Mouse (Mus musculus) heart, postnatal 0 days (tissue): Measurements from ENCODE around the gene Plekhh2. TPM values are rescaled to one million over a fixed set of nuclear protein-coding genes. Genes with fewer than 3 reads are reported as not detected.
A peak's percentile ranks its signal among the peaks of the same experiment; 100 is the strongest.

Experiments used
- ATAC-seq: fragments of 200-750 bp; cut with Nextera tagmentation; 2 replicates; pipeline ENCODE4 v1.8.0; 2017; ENCODE audit warnings: low read depth, moderate number of reproducible peaks, moderate library complexity; ENCODE audit not compliant: insufficient read depth
- DNase-seq: peaks from one replicate; pipeline ENCODE4 v3.0.0-alpha.2; 2016; ENCODE audit warnings: low spot score
- H3K27ac ChIP-seq: fragments of 300-500 bp; sonication (generic); 2 replicates; pipeline ENCODE4 v1.5.1; 2014; ENCODE audit warnings: low read depth, mild to moderate bottlenecking
- H3K27me3 ChIP-seq: fragments of 300-500 bp; sonication (generic); 2 replicates; pipeline ENCODE4 v1.6.1; 2014; ENCODE audit warnings: low read length, mixed read lengths; ENCODE audit not compliant: control insufficient read depth, insufficient read depth
- H3K36me3 ChIP-seq: fragments of 300-500 bp; sonication (generic); replicated peaks from 2 replicates; pipeline ENCODE4 v1.6.1; 2014; ENCODE audit warnings: low read length, mixed read lengths; ENCODE audit not compliant: control insufficient read depth, insufficient read depth
- H3K4me1 ChIP-seq: fragments of 300-500 bp; sonication (generic); 2 replicates; pipeline ENCODE4 v1.6.1; 2014; ENCODE audit warnings: antibody characterized with exemption; ENCODE audit not compliant: control insufficient read depth, insufficient read depth
- H3K4me2 ChIP-seq: fragments of 300-500 bp; sonication (generic); 2 replicates; pipeline ENCODE4 v1.6.1; 2014; ENCODE audit warnings: low read depth, mild to moderate bottlenecking, low read length, moderate library complexity
- H3K4me3 ChIP-seq: fragments of 300-500 bp; sonication (generic); 2 replicates; pipeline ENCODE4 v1.5.1; 2014; ENCODE audit warnings: low read depth, low read length
- H3K9ac ChIP-seq: fragments of 300-500 bp; sonication (generic); replicated peaks from 2 replicates; pipeline ENCODE4 v1.6.1; 2014; ENCODE audit warnings: low read depth, low read length, mixed read lengths
- H3K9me3 ChIP-seq: fragments of 300-500 bp; sonication (generic); replicated peaks from 2 replicates; pipeline ENCODE4 v1.6.1; 2016; ENCODE audit warnings: low read length; ENCODE audit not compliant: control insufficient read depth
- CTCF ChIP-seq: IDR thresholded peaks from 2 replicates; pipeline ENCODE4 v1.5.1; 2016; ENCODE audit warnings: antibody characterized with exemption, control low read depth, low read depth
- EP300 ChIP-seq: IDR thresholded peaks from 2 replicates; pipeline ENCODE4 v1.6.1; 2016; ENCODE audit warnings: antibody characterized with exemption, low read depth
- WGBS: fragments of 180-500 bp; shearing (Covaris S2); extraction: QIAGEN DNeasy Blood & Tissue Kit; methylation state at CpG from one replicate; pipeline ENCODE4 v1.1.7; 2014; 5-methylcytosine and 5-hydroxymethylcytosine counted together
- polyA plus RNA-seq: library from polyadenylated mRNA; unstranded; fragments of >200 nt; fragmentation: Nextera tagmentation; extraction: Ambion mirVana; gene quantifications from 2 replicates; pipeline ENCODE4 v1.2.1, GENCODE M21; 2015
- total RNA-seq: library from RNA; depleted of rRNA; stranded (reverse); fragments of >200 nt; gene quantifications from 2 replicates; pipeline ENCODE4 v1.2.3, GENCODE M21; 2014; ENCODE audit warnings: low replicate concordance

Gene Plekhh2
- total and polyA plus RNA-seq, 2 experiments from 2014 or later: 0.68 to 1.6 TPM

GRCm38 (mm10) chr17:84597859-84598258, 86.2 kb downstream of the Plekhh2 start:
- Histone ChIP-seq H3K27ac (no peak overlapping the region), H3K4me1 (peaks cover under 1% of the 10 kb centered on the region; the same call in 1 of the 2 replicates), H3K36me3 (no peaks in the 10 kb centered on the region), H3K27me3 (no peaks in the 10 kb centered on the region), H3K4me3 (no peak overlapping the region), H3K9me3 (no peaks in the 10 kb centered on the region), H3K4me2 (no peak overlapping the region), H3K9ac (no peak overlapping the region)
- DNase-seq (no peak), ATAC-seq (no peak)
- TF ChIP-seq CTCF (no peak), EP300 (no peak)
- WGBS: 86% methylated on average over 12 of the region's 12 CpGs

GRCm38 (mm10) chr17:84598928-84599327, 87.2 kb downstream of the Plekhh2 start:
- H3K4me1 ChIP-seq: peaks cover 3% of the 10 kb centered on the region; the same call in 1 of the 2 replicates
- no peaks in the 10 kb centered on the region for H3K9me3 ChIP-seq
- ATAC-seq (no peak), DNase-seq (no peak)
- 93% methylated on average over 7 of the region's 7 CpGs for WGBS
- no peak overlapping the region for H3K9ac ChIP-seq
- no peaks in the 10 kb centered on the region for H3K36me3 ChIP-seq
- H3K4me3 ChIP-seq: no peak overlapping the region
- H3K27me3 ChIP-seq: no peaks in the 10 kb centered on the region
- TF ChIP-seq EP300: no peak
- TF ChIP-seq CTCF: no peak
- no peak overlapping the region for H3K4me2 ChIP-seq
- no peak overlapping the region for H3K27ac ChIP-seq

- TF ChIP-seq EP300 (no peak), CTCF (no peak)
Measured at GRCm38 (mm10) chr17:84600051-84600983, 88.6 kb downstream of the Plekhh2 start.

GRCm38 (mm10) chr17:84601805-84602204, 90.1 kb downstream of the Plekhh2 start:
- Histone ChIP-seq H3K9ac (no peak overlapping the region), H3K36me3 (no peaks in the 10 kb centered on the region), H3K27me3 (no peaks in the 10 kb centered on the region), H3K27ac (no peak overlapping the region), H3K4me3 (no peak overlapping the region), H3K4me1 (peaks cover 3% of the 10 kb centered on the region; the same call in 1 of the 2 replicates), H3K9me3 (no peaks in the 10 kb centered on the region), H3K4me2 (no peak overlapping the region)
- WGBS: 89% methylated on average over 5 of the region's 5 CpGs
- ATAC-seq (no peak), DNase-seq (no peak)
- TF ChIP-seq CTCF (no peak), EP300 (no peak)

More at GRCm38 (mm10) chr17:84600051-84600983, 88.6 kb downstream of the Plekhh2 start:
- ATAC-seq: no peak
- no peaks in the 10 kb centered on the region for H3K36me3 ChIP-seq
- H3K4me2 ChIP-seq: no peak overlapping the region
- H3K4me3 ChIP-seq: no peak overlapping the region
- no peak overlapping the region for H3K9ac ChIP-seq
- 77% methylated on average over 9 of the region's 9 CpGs for WGBS
- H3K9me3 ChIP-seq: no peaks in the 10 kb centered on the region
- H3K4me1 ChIP-seq: peaks cover 3% of the 10 kb centered on the region; the same call in 1 of the 2 replicates
- H3K27ac ChIP-seq: no peak overlapping the region
- no peak for DNase-seq
- no peaks in the 10 kb centered on the region for H3K27me3 ChIP-seq

- TF ChIP-seq EP300 (no peak), CTCF (no peak)
- Histone ChIP-seq H3K36me3 (no peaks in the 10 kb centered on the region), H3K9me3 (no peaks in the 10 kb centered on the region), H3K4me3 (no peak overlapping the region), H3K4me1 (peaks cover 3% of the 10 kb centered on the region; the same call in 1 of the 2 replicates), H3K27ac (no peak overlapping the region; the same call in 1 of the 2 replicates), H3K27me3 (no peaks in the 10 kb centered on the region), H3K4me2 (no peak overlapping the region), H3K9ac (no peak overlapping the region)
- WGBS: 25% methylated on average over 9 of the region's 9 CpGs
- DNase-seq (peak; percentile 64), ATAC-seq (peak; percentile 69)
Measured at GRCm38 (mm10) chr17:84603202-84603627, 91.5 kb downstream of the Plekhh2 start.
